Mouse (Mus musculus) spleen, embryonic (tissue): ENCODE measurements around the gene Spata1.

Source experiments
- CTCF ChIA-PET: fragments of 350-600 bp; sonication (Branson Sonifier 250); formaldehyde crosslinking; loops from one replicate; lab custom pipeline; 2022; lab: Charles Lee

Gene Spata1

GRCm38 (mm10) chr3:146499431-146500002 lies at the start of gene Spata1, which contains the start of gene Gng5:
Spata1 (minus strand) TSS chr3:146499753.
Gng5 (plus strand) TSS chr3:146499807.
- CTCF ChIA-PET = no interaction called here

- CTCF ChIA-PET = no interaction called here
These were observed 44.1 kb upstream of the Spata1 start for GRCm38 (mm10) chr3:146543632-146544031.

- CTCF ChIA-PET = no interaction called here
These were observed 41.1 kb upstream of the Spata1 start for GRCm38 (mm10) chr3:146540521-146541273.

GRCm38 (mm10) chr3:146534986-146535385 lies 35.4 kb upstream of the Spata1 start:
- CTCF ChIA-PET = no interaction called here

DNA sequence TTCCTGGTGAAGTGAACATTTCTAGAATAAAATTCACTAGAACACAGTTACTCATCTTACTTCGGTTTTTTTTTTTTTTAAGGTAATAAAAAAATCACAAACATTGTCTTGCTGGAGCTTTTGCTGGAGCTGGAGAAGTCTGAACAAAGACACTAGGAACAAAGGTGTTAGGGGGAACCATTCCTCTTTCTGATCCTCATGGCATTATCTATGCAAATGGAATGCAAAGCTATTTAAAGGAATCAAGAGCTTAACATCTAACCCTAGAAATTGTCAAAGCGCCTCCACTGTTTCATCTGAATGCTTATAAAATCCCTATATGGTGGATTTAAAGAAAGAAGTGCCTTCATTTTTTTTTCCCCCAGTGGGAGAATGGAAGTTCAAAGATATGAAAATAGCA lies 28.8 kb upstream of the Spata1 start:
- CTCF ChIA-PET = no interaction called here

- CTCF ChIA-PET = interaction anchor here (0.6 kb wide), 1 partner anchor 198 kb away, joined by 3 read pairs; no protein-coding TSS in a partner anchor
These were observed 22.1 kb upstream of the Spata1 start for GRCm38 (mm10) chr3:146521652-146522020.

GRCm38 (mm10) chr3:146520798-146521651 lies 21.5 kb upstream of the Spata1 start, which contains the start of gene Rpf1:
Rpf1 (minus strand) TSS chr3:146521429.
- CTCF ChIA-PET = no interaction called here

GRCm38 (mm10) chr3:146520226-146520797 lies 20.8 kb upstream of the Spata1 start:
- CTCF ChIA-PET = no interaction called here

GRCm38 (mm10) chr3:146506711-146507110 lies 7.2 kb upstream of the Spata1 start:
- CTCF ChIA-PET = no interaction called here

DNA sequence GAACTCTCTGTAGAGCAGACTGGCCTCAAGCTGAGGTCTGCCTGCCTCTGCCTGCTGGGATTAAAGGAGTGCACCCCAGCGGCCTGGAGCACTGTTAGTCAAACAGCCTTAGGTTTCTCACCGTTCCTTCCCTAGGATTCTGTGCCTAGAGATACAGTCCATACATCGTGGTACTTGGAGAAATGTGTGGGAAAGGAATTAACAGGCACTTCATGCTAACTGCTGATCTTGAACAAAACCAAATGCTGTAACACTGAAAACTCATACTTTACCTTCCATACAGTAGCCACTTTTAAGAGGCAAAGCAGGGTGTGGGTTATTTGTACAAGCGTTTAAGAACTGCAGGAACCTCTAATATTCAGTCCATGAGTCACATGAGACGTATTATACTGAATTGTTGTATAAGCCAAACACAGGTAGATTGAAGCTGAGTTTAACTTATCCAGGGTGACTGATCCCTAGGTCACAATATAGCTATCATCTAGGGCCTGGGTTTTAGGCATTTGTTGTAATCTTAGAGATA lies 2.1 kb upstream of the Spata1 start:
- CTCF ChIA-PET = no interaction called here

DNA sequence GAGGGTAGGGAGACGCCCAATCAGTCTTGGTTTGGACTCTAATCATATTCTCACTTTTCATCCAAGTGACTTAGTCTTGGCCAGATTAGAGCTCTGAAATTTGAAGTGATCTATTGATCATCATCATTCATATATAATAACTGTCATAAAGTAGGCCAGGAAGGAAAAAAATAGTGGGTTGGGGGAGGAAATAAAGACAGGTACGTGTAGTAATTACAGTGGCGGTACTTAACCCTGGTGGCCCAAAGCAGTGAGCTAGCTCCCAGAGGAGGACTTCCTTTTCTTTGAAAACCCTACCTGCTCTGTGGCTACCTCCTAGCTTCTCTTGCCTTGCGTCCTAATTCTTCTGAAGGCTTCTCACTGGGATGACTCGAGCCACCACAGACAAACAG lies 1.3 kb upstream of the Spata1 start:
- CTCF ChIA-PET = no interaction called here

DNA sequence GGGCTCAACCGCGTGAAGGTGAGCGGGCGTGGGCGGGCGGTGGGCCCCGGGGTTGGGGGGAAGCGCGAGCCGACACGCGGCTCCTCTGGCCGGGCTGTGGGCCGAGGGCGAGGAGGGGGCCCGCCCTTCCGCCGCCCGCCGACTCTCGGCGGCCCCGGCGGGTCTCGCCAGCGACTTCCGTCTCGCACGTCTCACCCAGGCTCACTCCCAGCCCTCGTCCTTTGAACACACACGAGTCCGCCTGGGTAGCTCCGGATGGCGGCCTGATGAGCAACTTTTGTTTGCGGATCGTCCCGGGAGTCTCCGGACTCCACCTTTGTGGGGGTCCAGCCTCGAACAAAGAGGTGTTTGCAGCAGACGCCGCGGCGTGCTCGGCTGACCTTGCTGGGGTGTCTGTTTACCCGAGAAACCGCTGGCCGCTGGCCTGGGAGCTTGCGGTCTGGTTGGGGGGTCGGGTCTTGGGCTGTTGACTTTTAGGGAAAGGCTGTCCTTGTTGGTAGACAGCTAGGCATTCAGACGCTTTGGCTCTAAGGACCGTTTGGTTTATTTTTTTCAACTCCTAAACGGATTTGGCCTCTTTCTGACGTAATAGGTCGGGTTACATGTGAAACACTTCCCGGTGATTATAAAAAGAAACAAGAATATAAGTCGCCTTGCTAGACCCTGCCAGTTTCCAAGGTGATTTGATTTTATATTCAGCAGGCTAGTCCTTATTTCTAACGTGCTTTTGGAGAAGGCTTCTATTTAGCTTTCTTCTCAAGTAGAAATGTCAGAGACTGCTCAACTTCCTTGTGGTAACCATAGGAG lies 653 bp upstream of the Spata1 start:
- CTCF ChIA-PET = no interaction called here

GRCm38 (mm10) chr3:146498989-146499388 lies 564 bp downstream of the Spata1 start:
- CTCF ChIA-PET = no interaction called here

DNA sequence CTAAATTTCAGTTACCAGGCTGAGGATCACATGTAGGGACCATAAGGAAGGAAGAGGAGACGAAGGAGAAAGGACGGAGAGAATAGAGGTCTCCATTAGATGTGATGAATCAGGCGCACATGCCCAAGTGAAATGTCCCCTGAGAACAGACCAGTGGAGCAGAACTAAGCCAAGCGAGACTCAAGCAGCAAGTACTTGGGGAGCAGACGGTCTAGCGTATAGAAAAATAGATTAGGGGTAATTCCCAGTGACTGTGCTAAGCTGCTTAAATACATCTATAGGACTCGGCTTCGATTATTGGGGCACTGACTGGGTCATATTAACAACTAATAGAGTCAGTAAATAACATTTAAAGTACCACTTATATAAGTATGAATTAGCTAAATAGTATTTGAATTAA lies 4.6 kb downstream of the Spata1 start:
- CTCF ChIA-PET = no interaction called here

DNA sequence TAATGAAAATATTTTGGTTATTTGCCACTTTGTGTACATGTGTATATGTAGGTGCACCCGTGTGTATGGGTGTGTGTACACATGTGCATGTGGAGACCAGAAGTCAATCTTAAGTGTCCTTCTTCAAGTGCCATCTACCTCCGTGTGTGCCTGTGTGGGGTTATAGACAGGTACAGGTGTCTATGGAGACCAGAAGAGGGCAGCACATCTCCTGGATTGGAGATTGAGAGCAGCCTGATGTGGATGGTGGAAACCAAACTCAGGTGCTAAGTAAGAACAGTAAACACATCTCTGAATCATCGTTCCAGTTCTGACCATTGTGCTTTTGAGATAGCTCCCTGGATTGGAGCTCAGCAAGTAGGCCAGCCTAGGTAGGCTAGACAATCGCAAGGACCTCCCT lies 13.1 kb downstream of the Spata1 start:
- CTCF ChIA-PET = no interaction called here

DNA sequence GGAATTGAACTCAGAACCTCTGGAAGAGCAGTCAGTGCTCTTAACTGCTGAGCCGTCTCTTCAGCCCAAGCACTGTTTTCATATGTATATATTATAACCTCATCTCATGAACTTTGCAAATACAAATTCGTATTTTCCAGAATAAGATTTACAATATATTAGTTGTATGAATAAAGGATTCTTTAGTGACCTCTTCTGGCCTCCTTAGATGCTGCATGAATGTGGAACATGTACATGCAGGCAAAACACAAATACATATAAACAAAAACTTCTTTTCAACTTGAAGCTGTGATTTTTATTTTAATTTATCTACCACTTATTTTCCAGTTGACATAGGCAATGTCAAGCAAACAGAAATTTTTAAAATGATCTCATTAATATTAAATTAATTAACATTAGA lies 17.5 kb downstream of the Spata1 start:
- CTCF ChIA-PET = no interaction called here

DNA sequence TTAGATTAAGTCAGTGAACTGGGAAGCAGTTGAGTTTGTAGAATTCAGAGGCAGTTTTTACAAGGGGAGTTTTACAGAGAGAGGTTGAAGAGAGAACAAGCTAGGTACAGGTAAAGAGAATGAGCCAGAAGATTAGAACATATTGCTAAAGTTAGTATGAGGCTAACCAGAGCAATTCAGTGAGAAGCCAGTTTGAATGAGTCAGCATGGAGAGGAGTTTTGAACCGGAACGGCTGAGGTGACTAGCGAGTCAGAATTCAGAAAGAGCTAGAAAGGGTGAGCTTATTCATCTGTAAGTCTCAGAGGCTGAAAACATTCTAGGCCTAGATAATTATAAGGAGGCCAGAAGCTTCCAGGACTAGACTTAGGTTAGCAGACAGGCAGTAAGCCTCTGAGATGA lies 25.1 kb downstream of the Spata1 start:
- CTCF ChIA-PET = no interaction called here

DNA sequence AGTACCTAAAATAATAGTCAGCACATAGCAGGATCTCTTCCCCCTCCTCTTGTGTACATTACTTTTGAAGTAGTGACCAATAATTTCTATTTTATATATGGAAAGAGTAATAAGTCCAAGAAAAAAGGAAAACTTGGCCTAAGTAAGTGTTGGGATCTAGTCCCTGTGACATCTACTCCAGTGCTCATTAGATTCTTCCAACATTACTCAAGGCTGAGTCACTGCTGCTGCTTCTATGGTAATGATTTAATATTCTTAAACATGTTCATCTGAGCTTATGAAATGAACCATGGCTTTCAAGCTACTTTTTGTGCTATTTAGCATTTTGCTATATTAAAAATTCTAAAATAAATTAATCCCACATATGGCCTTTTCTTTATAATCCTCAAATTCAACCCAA lies 25.8 kb downstream of the Spata1 start:
- CTCF ChIA-PET = interaction anchor here (0.5 kb wide), 1 partner anchor 357 kb away, joined by 3 read pairs; no protein-coding TSS in a partner anchor

DNA sequence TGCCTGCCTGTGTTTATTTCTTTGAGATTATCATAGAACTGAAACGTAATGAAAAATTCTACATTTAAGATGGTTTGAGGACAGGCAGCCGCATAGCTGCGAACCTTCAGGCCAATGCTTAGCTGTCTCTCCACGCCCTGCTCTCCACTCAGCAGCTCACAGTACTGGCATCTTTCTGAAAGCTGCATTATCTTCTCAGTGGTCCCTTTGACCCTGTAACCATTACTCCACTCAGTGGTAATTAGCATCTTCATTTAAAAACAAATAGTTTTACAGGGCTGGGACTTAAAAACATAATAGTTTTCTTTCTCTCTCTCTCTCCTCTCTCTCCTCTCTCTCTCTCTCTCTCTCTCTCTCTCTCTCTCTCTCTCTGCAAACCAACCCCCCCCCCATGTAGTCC lies 26.9 kb downstream of the Spata1 start:
- CTCF ChIA-PET = interaction anchor here (0.6 to 0.8 kb wide), 3 partner anchors 8 to 312 kb away, joined by 8 to 20 read pairs (median 15); no protein-coding TSS in a partner anchor

DNA sequence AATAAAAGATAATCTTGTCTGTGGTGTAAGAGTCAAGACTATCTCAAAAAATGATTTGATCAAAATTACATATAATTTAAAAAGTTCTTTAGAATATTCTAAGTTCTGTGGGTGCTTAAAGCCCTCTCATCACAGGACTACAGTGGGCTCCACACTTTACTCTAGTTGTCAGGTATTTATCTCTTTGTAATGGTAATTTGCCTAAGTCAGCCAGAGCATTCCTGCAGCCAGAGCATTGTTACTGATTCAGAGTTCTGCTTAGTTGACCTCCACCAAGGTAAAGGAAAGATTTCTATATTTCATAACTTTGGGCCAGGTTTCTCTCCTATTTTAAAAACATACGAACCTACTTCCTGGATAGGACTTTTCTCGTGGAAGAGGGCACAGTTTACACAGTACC lies 30.3 kb downstream of the Spata1 start:
- CTCF ChIA-PET = no interaction called here

DNA sequence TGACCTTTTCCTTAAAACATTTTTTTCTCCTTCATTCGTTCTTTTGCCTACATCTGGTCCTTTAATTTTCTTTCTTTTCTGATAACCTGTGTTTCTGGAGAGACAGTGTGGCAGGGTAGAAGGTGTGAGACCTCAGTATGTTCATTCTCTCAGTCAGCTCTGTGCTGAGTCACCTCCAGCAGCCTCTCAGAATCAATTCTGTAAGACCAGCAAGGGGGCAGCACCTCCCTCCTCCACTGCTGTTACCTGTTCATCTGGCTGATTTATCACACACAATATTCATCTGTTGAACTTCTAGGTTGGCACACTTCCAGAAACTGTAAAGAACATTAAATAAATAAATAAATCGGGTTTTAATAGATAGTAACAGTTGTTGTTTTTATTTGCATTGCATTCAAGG lies 36.6 kb downstream of the Spata1 start:
- CTCF ChIA-PET = no interaction called here
